Mouse (Mus musculus) embryonic facial prominence, embryonic 10.5 days (tissue): ENCODE measurements around the gene Chst13. TPM values are rescaled to one million over a fixed set of nuclear protein-coding genes. Genes with fewer than 3 reads are reported as not detected.

Experiments
- DNase-seq: peaks from one replicate; pipeline ENCODE4 v3.0.0-alpha.2; 2017; ENCODE audit warnings: low spot score
- H3K27ac ChIP-seq: fragments of 300-500 bp; sonication (generic); replicated peaks from 2 replicates; pipeline ENCODE4 v1.5.1; 2016; ENCODE audit warnings: mild to moderate bottlenecking
- H3K27me3 ChIP-seq: fragments of 300-500 bp; sonication (generic); replicated peaks from 2 replicates; pipeline ENCODE4 v1.6.1; 2016; ENCODE audit warnings: low read depth, mild to moderate bottlenecking; ENCODE audit not compliant: poor library complexity, severe bottlenecking
- H3K36me3 ChIP-seq: fragments of 300-500 bp; sonication (generic); replicated peaks from 2 replicates; pipeline ENCODE4 v1.6.1; 2016; ENCODE audit warnings: mild to moderate bottlenecking, moderate library complexity
- H3K4me1 ChIP-seq: fragments of 300-500 bp; sonication (generic); 2 replicates; pipeline ENCODE4 v1.6.1; 2016
- H3K4me3 ChIP-seq: fragments of 300-500 bp; sonication (generic); 2 replicates; pipeline ENCODE4 v1.5.1; 2016; ENCODE audit warnings: mild to moderate bottlenecking, moderate library complexity
- H3K9me3 ChIP-seq: fragments of 300-500 bp; sonication (generic); 2 replicates; pipeline ENCODE4 v1.6.1; 2016; ENCODE audit warnings: mild to moderate bottlenecking
- WGBS: fragments of 180-500 bp; shearing (Covaris S2); methylation state at CpG from one replicate; pipeline ENCODE4 v1.1.7; 2016; 5-methylcytosine and 5-hydroxymethylcytosine counted together
- polyA plus RNA-seq: library from polyadenylated mRNA; unstranded; fragments of >200 nt; fragmentation: Nextera tagmentation; extraction: Ambion mirVana; gene quantifications from 2 replicates; pipeline ENCODE4 v1.2.1, GENCODE M21; 2016

Chst13 gene
- polyA plus RNA-seq, 1 experiment from 2014 or later, result 0.11 TPM

GRCm38 (mm10) chr6:90347183-90347582 lies 22.2 kb upstream of the Chst13 start:
- no peak overlapping the region for H3K27ac ChIP-seq
- H3K4me1 ChIP-seq, result peaks cover 3% of the 10 kb centered on the region; the same call in 1 of the 2 replicates
- H3K4me3 ChIP-seq, result no peak overlapping the region
- no peak for DNase-seq
- H3K36me3 ChIP-seq, result no peaks in the 10 kb centered on the region
- no peaks in the 10 kb centered on the region for H3K9me3 ChIP-seq
- 83% methylated on average over 4 of the region's 4 CpGs for WGBS
- no peaks in the 10 kb centered on the region for H3K27me3 ChIP-seq

GRCm38 (mm10) chr6:90342343-90342742 lies 17.4 kb upstream of the Chst13 start:
- Histone ChIP-seq H3K9me3 (no peaks in the 10 kb centered on the region), H3K27me3 (no peaks in the 10 kb centered on the region), H3K36me3 (no peaks in the 10 kb centered on the region), H3K4me3 (no peak overlapping the region), H3K4me1 (no peaks in the 10 kb centered on the region), H3K27ac (no peak overlapping the region)
- 75% methylated on average over 2 of the region's 2 CpGs for WGBS
- DNase-seq, result no peak

DNA sequence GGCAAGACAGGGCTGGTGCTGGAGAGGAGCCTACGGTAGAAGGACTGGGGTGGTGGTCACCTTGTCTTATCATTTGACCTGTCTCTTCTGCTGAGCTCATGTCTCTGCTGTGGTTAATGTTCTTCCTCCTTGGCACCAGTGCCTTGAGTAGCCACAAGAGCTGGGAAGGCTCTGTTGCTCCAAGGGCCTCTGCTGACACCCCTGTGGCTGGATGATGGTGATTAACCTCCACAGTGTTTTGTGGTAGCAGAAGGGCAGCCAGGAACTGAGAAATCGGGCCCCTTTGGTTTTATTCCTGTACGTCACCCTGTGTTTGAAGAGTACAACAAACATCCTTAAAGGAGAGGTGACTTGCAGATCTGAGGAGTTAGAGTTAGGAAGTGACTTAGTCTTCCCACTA lies 9.3 kb upstream of the Chst13 start:
- 85% methylated on average over 3 of the region's 3 CpGs for WGBS
- Histone ChIP-seq H3K27ac (no peak overlapping the region), H3K36me3 (no peaks in the 10 kb centered on the region), H3K4me3 (no peak overlapping the region), H3K27me3 (no peaks in the 10 kb centered on the region), H3K9me3 (no peaks in the 10 kb centered on the region), H3K4me1 (no peaks in the 10 kb centered on the region)
- DNase-seq, result no peak

DNA sequence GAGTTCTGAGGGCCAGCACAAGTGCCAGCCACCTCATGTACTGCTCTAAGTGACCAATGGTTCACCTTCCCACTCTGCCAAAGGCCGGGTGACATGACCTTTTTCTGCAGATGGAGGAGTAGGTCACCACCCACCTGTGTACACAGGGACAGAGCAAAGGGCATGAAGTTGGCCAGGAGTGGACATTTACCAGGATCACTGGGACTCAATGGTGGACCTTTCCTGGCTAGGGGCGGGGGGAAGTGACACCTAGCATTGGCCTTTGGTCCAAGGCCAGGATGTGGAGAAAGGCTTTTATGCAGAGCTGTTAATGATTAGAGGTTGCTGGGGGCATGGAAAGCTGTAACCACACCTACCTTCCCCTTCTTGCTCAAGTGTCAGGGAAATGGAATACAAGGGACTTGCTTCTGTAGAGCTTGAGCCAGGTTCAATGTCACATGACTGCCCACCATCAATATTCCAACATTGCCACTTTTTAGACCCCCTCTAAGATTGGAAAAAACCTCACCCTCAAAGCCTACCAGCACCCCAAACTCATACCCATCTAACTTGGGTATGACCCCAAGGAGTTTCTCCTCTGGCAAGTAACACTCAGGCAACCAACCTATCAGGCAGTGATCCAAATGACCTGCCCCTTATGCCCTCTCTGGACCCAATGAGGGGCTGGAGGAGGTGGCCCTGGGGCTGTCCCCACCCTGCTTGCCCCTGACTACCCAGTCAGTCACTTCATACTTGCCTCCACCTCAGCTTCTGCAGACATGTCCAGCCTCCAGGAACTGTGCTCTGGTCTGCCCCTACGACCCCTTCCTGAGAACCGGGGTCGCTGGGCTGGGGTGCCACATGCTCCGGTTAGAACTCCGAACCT lies 7.8 kb upstream of the Chst13 start, which contains the start of gene Uroc1:
Uroc1 (plus strand) TSS at position 724 of the 865 bp plus-strand sequence.
- no peak within 1 kb of the TSS for H3K4me3 ChIP-seq
- H3K36me3 ChIP-seq, result no peaks in the 10 kb centered on the region
- H3K9me3 ChIP-seq, result no peaks in the 10 kb centered on the region
- H3K4me1 ChIP-seq, result no peaks in the 10 kb centered on the region
- no peaks in the 10 kb centered on the region for H3K27me3 ChIP-seq
- H3K27ac ChIP-seq, result no peak within 1 kb of the TSS
- no peak for DNase-seq
- WGBS, result 84% methylated on average over 7 of the region's 7 CpGs

GRCm38 (mm10) chr6:90329953-90330352 lies 5.0 kb upstream of the Chst13 start:
- H3K36me3 ChIP-seq, result no peaks in the 10 kb centered on the region
- DNase-seq, result no peak
- H3K27ac ChIP-seq, result no peak overlapping the region
- no peaks in the 10 kb centered on the region for H3K9me3 ChIP-seq
- 54% methylated on average over 1 of the region's 1 CpGs for WGBS
- H3K4me3 ChIP-seq, result no peak overlapping the region
- H3K4me1 ChIP-seq, result peaks cover 4% of the 10 kb centered on the region
- H3K27me3 ChIP-seq, result peaks cover 20% of the 10 kb centered on the region

DNA sequence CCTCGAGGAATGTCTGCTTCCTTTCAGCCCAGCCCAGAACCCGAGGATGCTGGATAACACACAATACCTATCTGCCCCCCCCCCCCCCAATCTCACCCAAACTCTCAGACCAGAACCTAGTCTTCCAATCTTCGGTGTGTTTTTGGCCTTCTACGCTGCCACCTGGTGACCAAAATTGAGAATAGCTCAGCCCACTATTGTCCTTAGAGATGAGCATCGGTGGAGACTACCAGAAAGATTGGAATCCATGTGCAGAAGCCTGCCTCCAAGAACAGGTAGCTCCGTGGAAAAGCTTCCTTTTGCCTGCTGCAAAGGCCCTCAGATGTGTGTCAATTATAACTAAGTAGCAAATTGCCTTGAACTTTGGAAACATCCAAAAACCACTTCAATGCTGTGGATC lies 2.7 kb upstream of the Chst13 start:
- DNase-seq, result peak; percentile 16
- 26% methylated on average over 6 of the region's 6 CpGs for whole genome bisulfite sequencing
- H3K27ac ChIP-seq, result no peak overlapping the region

GRCm38 (mm10) chr6:90324463-90324862 lies 522 bp downstream of the Chst13 start:
- Histone ChIP-seq H3K27me3 (peaks cover 30% of the 10 kb centered on the region), H3K9me3 (no peaks in the 10 kb centered on the region), H3K4me3 (no peak overlapping the region), H3K4me1 (peaks cover 7% of the 10 kb centered on the region), H3K36me3 (no peaks in the 10 kb centered on the region), H3K27ac (no peak overlapping the region)
- no peak for DNase-seq
- WGBS, result 66% methylated on average over 3 of the region's 3 CpGs

More for the DNA sequence above, 2.7 kb upstream of the Chst13 start:
- H3K36me3 ChIP-seq, result no peaks in the 10 kb centered on the region
- H3K4me1 ChIP-seq, result peaks cover 7% of the 10 kb centered on the region
- no peaks in the 10 kb centered on the region for H3K9me3 ChIP-seq
- no peak overlapping the region for H3K4me3 ChIP-seq
- H3K27me3 ChIP-seq, result peaks cover 30% of the 10 kb centered on the region

DNA sequence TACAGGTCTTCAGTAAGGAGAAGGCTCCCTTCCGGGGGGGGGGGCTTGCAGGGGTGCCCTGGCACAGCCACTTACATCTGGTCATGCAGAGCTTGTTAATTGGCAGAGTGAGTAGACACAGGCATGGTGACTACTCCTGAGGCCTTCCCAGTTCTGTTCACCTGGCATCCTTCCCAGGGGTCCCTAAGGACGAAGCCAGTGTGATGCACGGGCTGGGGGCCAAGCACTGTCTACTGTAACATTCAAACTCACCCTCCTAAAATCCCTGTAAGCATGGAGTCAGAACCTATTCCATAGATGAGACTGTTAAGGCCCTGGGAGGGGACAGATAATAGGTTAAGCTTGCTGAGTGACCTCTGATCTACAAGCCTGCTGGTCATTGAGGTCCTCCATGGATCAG lies 959 bp downstream of the Chst13 start:
- no peaks in the 10 kb centered on the region for H3K9me3 ChIP-seq
- H3K27me3 ChIP-seq, result peaks cover 30% of the 10 kb centered on the region
- peaks cover 7% of the 10 kb centered on the region for H3K4me1 ChIP-seq
- DNase-seq, result no peak
- H3K36me3 ChIP-seq, result no peaks in the 10 kb centered on the region
- H3K4me3 ChIP-seq, result no peak overlapping the region
- H3K27ac ChIP-seq, result no peak overlapping the region
- WGBS, result 84% methylated on average over 3 of the region's 3 CpGs

GRCm38 (mm10) chr6:90321811-90322210 lies 3.2 kb downstream of the Chst13 start:
- 48% methylated on average over 4 of the region's 4 CpGs for WGBS
- Histone ChIP-seq H3K4me3 (no peak overlapping the region), H3K27ac (no peak overlapping the region), H3K4me1 (peaks cover 7% of the 10 kb centered on the region), H3K36me3 (no peaks in the 10 kb centered on the region), H3K27me3 (peaks cover 27% of the 10 kb centered on the region), H3K9me3 (no peaks in the 10 kb centered on the region)
- DNase-seq, result no peak

- 83% methylated on average over 5 of the region's 5 CpGs for WGBS
- no peak overlapping the region for H3K27ac ChIP-seq
- no peaks in the 10 kb centered on the region for H3K9me3 ChIP-seq
- H3K4me3 ChIP-seq, result no peak overlapping the region
- H3K4me1 ChIP-seq, result peaks cover 7% of the 10 kb centered on the region
- H3K36me3 ChIP-seq, result no peaks in the 10 kb centered on the region
- no peak for DNase-seq
- peaks cover 15% of the 10 kb centered on the region for H3K27me3 ChIP-seq
These were observed 4.6 kb downstream of the Chst13 start for GRCm38 (mm10) chr6:90320429-90320828.

- Histone ChIP-seq H3K4me3 (no peak overlapping the region), H3K27ac (no peak overlapping the region), H3K9me3 (no peaks in the 10 kb centered on the region), H3K27me3 (peaks cover 8% of the 10 kb centered on the region; the same call in 1 of the 2 replicates), H3K36me3 (no peaks in the 10 kb centered on the region), H3K4me1 (peaks cover under 1% of the 10 kb centered on the region; the same call in 1 of the 2 replicates)
- WGBS, result 81% methylated on average over 7 of the region's 7 CpGs
- DNase-seq, result no peak
These were observed 5.4 kb downstream of the Chst13 start for GRCm38 (mm10) chr6:90319475-90320191.

DNA sequence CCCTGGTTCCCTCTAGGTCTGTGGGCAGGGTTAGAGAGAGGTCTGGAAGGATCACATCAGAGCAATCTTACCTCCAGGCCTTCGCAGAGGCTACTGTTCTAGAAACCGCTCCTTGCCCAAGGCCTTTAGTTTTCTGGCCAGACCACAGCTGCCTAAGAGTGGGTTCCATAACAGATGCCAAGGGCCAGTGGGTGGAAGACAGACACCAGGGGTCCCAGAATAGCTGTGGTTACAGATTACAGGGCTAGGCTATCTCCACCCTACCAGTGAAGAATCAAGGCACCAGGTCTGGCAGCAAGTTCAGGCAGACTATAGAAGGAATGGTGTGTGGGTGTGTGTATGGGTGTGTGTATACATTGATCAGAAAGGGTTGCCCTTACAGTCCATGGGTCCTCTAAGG lies 6.0 kb downstream of the Chst13 start:
- 96% methylated on average over 2 of the region's 2 CpGs for WGBS
- no peak overlapping the region for H3K4me3 ChIP-seq
- DNase-seq, result no peak

More for the DNA sequence above, 6.0 kb downstream of the Chst13 start:
- Histone ChIP-seq H3K27ac (no peak overlapping the region), H3K36me3 (no peaks in the 10 kb centered on the region), H3K4me1 (no peaks in the 10 kb centered on the region), H3K27me3 (peaks cover 5% of the 10 kb centered on the region; the same call in 1 of the 2 replicates), H3K9me3 (no peaks in the 10 kb centered on the region)
